Mouse (Mus musculus): Measurements from ENCODE around the gene Zyx.

GRCm38 (mm10) chr6:42352486-42352846, 3.0 kb downstream of the Zyx start:
- TF ChIP-seq CTCF (conservative IDR thresholded peaks at IDR 0.05 in 1 of 2, IDR thresholded peaks at IDR 0.05 in 1 of 2; ENCODE audit: low read depth in 2 of 2, low read length in 2 of 2) (no peak), MAZ (IDR thresholded peaks at IDR 0.05; ENCODE audit: low read depth, low read length) (no peak), POLR2A (IDR thresholded peaks at IDR 0.05; ENCODE audit: low read depth, low read length) (no peak), NRF1 (IDR thresholded peaks at IDR 0.05; ENCODE audit: low read depth, low read length) (no peak), MAX (IDR thresholded peaks at IDR 0.05; ENCODE audit: low read length) (no peak), JUND (conservative IDR thresholded peaks at IDR 0.05; ENCODE audit: low read depth, low read length) (no peak), POLR2AphosphoS2 (IDR thresholded peaks at IDR 0.05; ENCODE audit: low read depth, low read length) (no peak), ZC3H11A (IDR thresholded peaks at IDR 0.05; ENCODE audit: low read depth, low read length) (no peak), RCOR1 (conservative IDR thresholded peaks at IDR 0.05; ENCODE audit: low read depth, low read length) (no peak), BHLHE40 (IDR thresholded peaks at IDR 0.05; ENCODE audit: low read depth, low read length) (no peak), ZKSCAN1 (IDR thresholded peaks at IDR 0.05; ENCODE audit: borderline replicate concordance, low read depth, low read length) (no peak), PAX5 (IDR thresholded peaks at IDR 0.05; ENCODE audit: low read length) (no peak), MAFK (IDR thresholded peaks at IDR 0.05; ENCODE audit: insufficient replicate concordance, low read length) (no peak), ETS1 (conservative IDR thresholded peaks at IDR 0.05; ENCODE audit: low read depth, low read length) (no peak)
